Mouse (Mus musculus) adrenal gland, postnatal 14 days (tissue): ENCODE measurements around the gene Gm45261. TPM values are rescaled to one million over a fixed set of nuclear protein-coding genes. Genes with fewer than 3 reads are reported as not detected.

Source experiments
- DNase-seq: peaks from one replicate; pipeline ENCODE4 v3.0.0; 2021; ENCODE audit warnings: mixed read lengths
- total RNA-seq: library from RNA; stranded (reverse); gene quantifications from 2 replicates; pipeline ENCODE4 v1.2.3, GENCODE M21; 2021

Gm45261 gene
- total RNA-seq, 1 experiment from 2014 or later: not detected

- DNase-seq: no peak
Observed at GRCm38 (mm10) chr1:80410229-80410973, 50.8 kb downstream of the Gm45261 start.

GRCm38 (mm10) chr1:80409467-80410105 lies 51.7 kb downstream of the Gm45261 start:
- DNase-seq: no peak

- DNase-seq: peak; percentile 80
Observed at GRCm38 (mm10) chr1:80408586-80408985, 52.7 kb downstream of the Gm45261 start.

GRCm38 (mm10) chr1:80404196-80404595 lies 57.1 kb downstream of the Gm45261 start:
- DNase-seq: no peak

- no peak for DNase-seq
Observed at GRCm38 (mm10) chr1:80403366-80403893, 57.8 kb downstream of the Gm45261 start.

- DNase-seq: no peak
Observed at GRCm38 (mm10) chr1:80401961-80402360, 59.3 kb downstream of the Gm45261 start.

Other genes with a start within 250 kb of the Gm45261 start
- gene Fam124b, start 243.0 kb downstream of the Gm45261 start, total RNA-seq: 1.3 and 2.4 TPM in 2 replicates
- gene Cul3, start 121.0 kb downstream of the Gm45261 start, total RNA-seq: 112 and 119 TPM in 2 replicates